Mouse (Mus musculus) megakaryocyte, embryonic 14.5 days (primary cell): ENCODE data around the gene Rai14.

Experiments used
- FLI1 ChIP-seq: IDR thresholded peaks from 2 replicates; pipeline ENCODE4 v1.6.1; 2012; ENCODE audit warnings: low read length, inconsistent platforms, mixed read lengths
- GATA1 ChIP-seq: IDR thresholded peaks from 3 replicates; pipeline ENCODE4 v1.6.1; 2012; ENCODE audit warnings: mixed read lengths, low read length, inconsistent platforms, borderline replicate concordance

DNA sequence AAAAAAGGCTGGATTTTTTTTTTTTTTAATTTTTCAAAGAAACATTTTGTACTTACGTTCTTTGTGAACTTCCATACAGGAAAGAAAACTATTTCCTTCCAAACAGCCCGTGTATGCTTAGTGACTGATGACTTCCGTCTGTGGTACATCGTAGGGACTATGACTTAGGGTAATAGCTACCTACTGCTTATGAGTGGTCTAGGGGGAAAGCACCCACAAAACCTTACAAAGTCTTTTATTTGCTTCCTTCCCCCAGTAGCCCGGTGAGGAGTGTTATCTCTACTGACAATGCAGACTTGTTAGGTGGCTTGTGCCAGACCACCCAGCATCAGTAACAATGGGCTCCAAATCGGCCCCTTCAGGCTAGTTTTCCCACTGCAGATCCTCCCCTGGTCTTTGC is 28.0 kb upstream of the Rai14 start:
- TF ChIP-seq GATA1 (no peak), FLI1 (no peak)
